Mouse (Mus musculus) erythroblast, embryonic 14.5 days (primary cell): ENCODE measurements around the gene Gclc.

Source experiments
- GATA1 ChIP-seq: IDR thresholded peaks from 2 replicates; pipeline ENCODE4 v1.6.1; 2012; ENCODE audit warnings: low read length, inconsistent platforms, mixed read lengths
- TAL1 ChIP-seq: IDR thresholded peaks from 3 replicates; pipeline ENCODE4 v1.6.1; 2012; ENCODE audit warnings: low read length, inconsistent platforms, mixed read lengths

GRCm38 (mm10) chr9:77835122-77835521 is 80.8 kb downstream of the Gclc start:
- TF ChIP-seq GATA1 (no peak), TAL1 (no peak)
